Mouse (Mus musculus) layer of hippocampus, adult 6 months (tissue): ENCODE data around the gene Gnptab. TPM values are rescaled to one million over a fixed set of nuclear protein-coding genes. Genes with fewer than 3 reads are reported as not detected.

Source experiments
- long read RNA-seq, 2 experiments: library from polyadenylated mRNA; unstranded; transcript quantifications; one replicate each; pipeline ENCODE4 v2.0.0; 2019 to 2020
- polyA plus RNA-seq: library from polyadenylated mRNA; unstranded; fragments of <200 nt; fragmentation: Nextera tagmentation; gene quantifications from 2 replicates; pipeline ENCODE4 v1.2.3, GENCODE M21; 2021

Gnptab gene
- polyA plus RNA-seq: 11.5 and 11.9 TPM in 2 replicates
- long read RNA-seq, experiment 1, partial matches to known transcripts: 7 of 10 reads
- long read RNA-seq, experiment 1, other reads (novel, unspliced or antisense): 3 of 10 reads
- long read RNA-seq, experiment 2, full-length matches to known transcripts: 23 of 43 reads
- long read RNA-seq, experiment 2, partial matches to known transcripts: 13 of 43 reads
- long read RNA-seq, experiment 2, other reads (novel, unspliced or antisense): 7 of 43 reads

GRCm38 (mm10) chr10:88379013-88379885 lies at the start of gene Gnptab, which contains the start of gene Dram1:
Gnptab (plus strand) TSS chr10:88379132.
Dram1 (minus strand) TSS chr10:88379080.

DNA sequence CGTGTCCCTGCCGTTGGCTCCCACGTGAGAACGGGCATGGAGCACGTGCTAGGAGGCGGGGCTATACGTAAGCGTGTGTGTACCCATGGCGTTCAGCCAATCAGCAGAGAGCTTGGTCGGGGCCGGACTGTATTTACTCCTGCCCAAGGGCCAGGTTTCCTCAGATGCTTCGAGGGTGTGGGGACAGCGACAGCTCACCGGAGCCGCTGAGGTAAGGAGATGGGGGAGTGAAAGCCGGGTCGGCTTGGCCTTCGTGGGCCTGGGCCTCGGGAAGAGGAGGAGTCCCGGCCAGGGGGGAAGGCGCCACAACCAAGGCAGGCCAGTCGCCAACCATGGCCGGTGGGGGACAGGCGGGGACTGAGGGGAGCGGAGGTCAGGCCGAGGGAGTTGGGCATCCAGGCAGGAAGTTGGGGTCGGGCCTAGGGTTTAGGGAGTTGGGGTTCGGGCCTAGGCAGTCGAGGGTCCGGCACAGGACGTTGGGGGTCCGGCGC lies 80.6 kb downstream of the Gnptab start, which contains the start of gene Sycp3:
Sycp3 (plus strand) TSS at position 68 of the 491 bp plus-strand sequence.

Other genes starting within 250 kb of the Gnptab start
- gene Parpbp, start 232.2 kb upstream of the Gnptab start, polyA plus RNA-seq: 0.33 and 0.54 TPM in 2 replicates
- gene Nup37, start 232.1 kb upstream of the Gnptab start, polyA plus RNA-seq: 7.6 and 7.9 TPM in 2 replicates
- gene Washc3, start 178.0 kb upstream of the Gnptab start, polyA plus RNA-seq: 52.2 and 54.1 TPM in 2 replicates
- gene Dram1, start 52 bp upstream of the Gnptab start, polyA plus RNA-seq: 0.54 and 0.64 TPM in 2 replicates
- gene Sycp3, start 80.4 kb downstream of the Gnptab start, polyA plus RNA-seq: 0.13 and 0.63 TPM in 2 replicates
- 31.4 and 40.6 TPM in 2 replicates for gene Chpt1, start 124.9 kb downstream of the Gnptab start, polyA plus RNA-seq
- gene Mybpc1, start 226.0 kb downstream of the Gnptab start, polyA plus RNA-seq: 0.68 and 0.75 TPM in 2 replicates